In the genomic region with DNA sequence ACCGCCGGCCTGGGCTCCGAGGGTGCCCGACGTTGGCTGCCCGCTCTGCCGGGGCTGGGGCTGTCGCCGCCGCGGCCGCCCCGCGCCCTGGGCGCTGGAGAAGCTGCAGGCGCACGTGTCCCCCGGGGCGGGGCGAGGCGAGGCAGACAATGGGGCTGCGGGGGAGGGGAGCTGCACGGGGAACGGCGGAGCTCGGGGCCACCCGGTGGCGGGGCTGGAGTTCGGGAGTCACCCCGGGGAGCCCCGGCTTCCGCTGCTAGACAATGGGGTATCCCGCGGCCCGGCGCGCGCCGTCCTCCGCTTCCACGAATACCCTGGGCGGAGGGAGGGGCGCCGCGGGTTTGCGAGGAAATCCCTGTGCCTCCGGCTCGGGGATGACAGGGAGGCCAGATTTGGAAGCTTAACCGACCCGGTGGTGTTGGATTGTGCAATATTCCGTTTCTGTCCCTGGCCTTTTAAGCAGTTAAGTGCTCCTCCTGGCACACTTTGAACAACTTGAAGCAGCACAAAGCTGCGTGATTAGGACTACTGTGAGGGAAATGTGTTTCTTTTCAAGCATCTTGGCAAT, we compare ENCODE assay signal across 8 mouse cellular contexts. TPM values are rescaled to one million over a fixed set of nuclear protein-coding genes. Genes with fewer than 3 reads are reported as not detected.
DNase-seq lines count a peak whose midpoint lies in the region; ATAC-seq and TF ChIP-seq lines count a peak whose summit lies in the region.

No protein-coding gene starts in this region.

- peak overlapping the region; percentile 91 for H3K9ac ChIP-seq in hindbrain, embryonic 11.5 days (ENCODE audit: low read depth, low read length)
- H3K9ac ChIP-seq in midbrain, embryonic 14.5 days (replicated peaks; ENCODE audit: low read length): peak overlapping the region; percentile 95
- peak overlapping the region; percentile 81 for H3K9ac ChIP-seq in stomach, postnatal 0 days (ENCODE audit: low read length)

- peak overlapping the region; percentile 100 for H3K4me3 ChIP-seq in hindbrain, embryonic 11.5 days (ENCODE audit: low read depth, low read length)
- H3K4me3 ChIP-seq in midbrain, embryonic 14.5 days (replicated peaks; ENCODE audit: low read depth, low read length): peak overlapping the region; percentile 99
- peak overlapping the region; percentile 94 for H3K4me3 ChIP-seq in stomach, postnatal 0 days (ENCODE audit: low read depth, low read length)

- no peak for TF ChIP-seq EP300 in stomach, postnatal 0 days (optimal IDR thresholded peaks at IDR 0.05)

- H3K27me3 ChIP-seq in hindbrain, embryonic 11.5 days (ENCODE audit: control insufficient read depth, insufficient read depth, low read length): no peaks in the 10 kb centered on the region
- H3K27me3 ChIP-seq in midbrain, embryonic 14.5 days (ENCODE audit: control insufficient read depth, insufficient read depth, low read length): no peaks in the 10 kb centered on the region
- no peaks in the 10 kb centered on the region for H3K27me3 ChIP-seq in stomach, postnatal 0 days (ENCODE audit: control insufficient read depth, insufficient read depth, low read length)

- WGBS in hindbrain, embryonic 11.5 days: 0% methylated on average over 24 of the region's 52 CpGs
- under 1% methylated on average over 44 of the region's 52 CpGs for WGBS in midbrain, embryonic 14.5 days
- WGBS in stomach, postnatal 0 days: under 1% methylated on average over 34 of the region's 52 CpGs

- peak; percentile 82 for DNase-seq in left cerebral cortex, adult 11 months (ENCODE audit: low spot score)
- DNase-seq in left cerebral cortex, postnatal 4 days: no peak
- peak; percentile 90 for DNase-seq in cerebellum, adult 11-12 months
- DNase-seq in hindbrain, embryonic 11.5 days (ENCODE audit: low spot score): peak; percentile 88
- peak; percentile 82 to 88 for DNase-seq in left cerebral cortex, postnatal 36 days (ENCODE audit: low spot score in 2 of 2)
- no peak for DNase-seq in midbrain, embryonic 14.5 days
- no peak for DNase-seq in stomach, postnatal 0 days (ENCODE audit: low spot score)

- H3K27ac ChIP-seq in hindbrain, embryonic 11.5 days (ENCODE audit: low read depth, low read length): peak overlapping the region; percentile 99
- peak overlapping the region; percentile 100 for H3K27ac ChIP-seq in midbrain, embryonic 14.5 days (replicated peaks; ENCODE audit: low read depth, low read length)
- H3K27ac ChIP-seq in stomach, postnatal 0 days (replicated peaks): peak overlapping the region; percentile 99

- no peaks in the 10 kb centered on the region for H3K36me3 ChIP-seq in hindbrain, embryonic 11.5 days (ENCODE audit: control insufficient read depth, insufficient read depth, low read length)
- peaks cover 11% of the 10 kb centered on the region for H3K36me3 ChIP-seq in midbrain, embryonic 14.5 days (ENCODE audit: control insufficient read depth, insufficient read depth, low read length)
- peaks cover 2% of the 10 kb centered on the region; the same call in 1 of the 2 replicates for H3K36me3 ChIP-seq in stomach, postnatal 0 days (ENCODE audit: control insufficient read depth, insufficient read depth, low read length)

- no peaks in the 10 kb centered on the region for H3K4me1 ChIP-seq in hindbrain, embryonic 11.5 days (replicated peaks; ENCODE audit: control insufficient read depth, insufficient read depth, low read length)
- peaks cover 19% of the 10 kb centered on the region for H3K4me1 ChIP-seq in midbrain, embryonic 14.5 days (ENCODE audit: control insufficient read depth, insufficient read depth, low read length)
- H3K4me1 ChIP-seq in stomach, postnatal 0 days (replicated peaks; ENCODE audit: control insufficient read depth, insufficient read depth): 0 out of 2 replicates have a peak, but pooled peaks cover 2% of the 10 kb centered on the region

- no peak; the same call in 1 of the 2 replicates for TF ChIP-seq CTCF in stomach, postnatal 0 days (IDR thresholded peaks at IDR 0.05; ENCODE audit: low read depth)

- H3K4me2 ChIP-seq in hindbrain, embryonic 11.5 days (replicated peaks; ENCODE audit: low read depth, low read length): peak overlapping the region; percentile 62
- peak overlapping the region; percentile 69 for H3K4me2 ChIP-seq in midbrain, embryonic 14.5 days (ENCODE audit: low read length)
- peak overlapping the region; percentile 60 for H3K4me2 ChIP-seq in stomach, postnatal 0 days (replicated peaks; ENCODE audit: low read depth)

- ATAC-seq in frontal cortex, adult (ENCODE audit: low TSS enrichment): peak; percentile 45
- ATAC-seq in hindbrain, embryonic 11.5 days (ENCODE audit: low FRiP score): no peak
- ATAC-seq in midbrain, embryonic 14.5 days (ENCODE audit: low FRiP score, low TSS enrichment): no peak
- no peak; the same call in 1 of the 2 replicates for ATAC-seq in stomach, postnatal 0 days (ENCODE audit: low FRiP score, low TSS enrichment)

- H3K9me3 ChIP-seq in hindbrain, embryonic 11.5 days (ENCODE audit: control insufficient read depth, low read length): no peaks in the 10 kb centered on the region
- no peaks in the 10 kb centered on the region for H3K9me3 ChIP-seq in midbrain, embryonic 14.5 days (ENCODE audit: control insufficient read depth, low read length)
- no peaks in the 10 kb centered on the region for H3K9me3 ChIP-seq in stomach, postnatal 0 days (ENCODE audit: control insufficient read depth, low read length)

- intact Hi-C loops in left cerebral cortex, postnatal 4 days (cut with DNase I): loop anchor here (5.0 kb wide), 2 partner anchors 39 to 41 kb away; no protein-coding TSS in a partner anchor
- intact Hi-C loops in left cerebral cortex, postnatal 36 days (cut with DNase I): no loop called here

RNA-seq across cellular contexts. Expression of gene Syncrip, which starts 0.5 kb away (rescaled TPM):
- 100 to 1,000 TPM; 135 to 153 TPM for total RNA-seq in left cerebral cortex, postnatal 4 days (2021)
- 137 and 140 TPM in 2 replicates for polyA plus RNA-seq in hindbrain, embryonic 11.5 days (2014; fragmentation: Nextera tagmentation; extraction: Ambion mirVana)
- total RNA-seq in left cerebral cortex, postnatal 36 days (2021): 10 to 100 TPM; 58.2 to 67.8 TPM
- polyA plus RNA-seq in midbrain, embryonic 14.5 days (2014; fragmentation: Nextera tagmentation; extraction: Ambion mirVana): 85.3 and 117 TPM in 2 replicates
- 38.8 and 51.7 TPM in 2 replicates for polyA plus RNA-seq in stomach, postnatal 0 days (2015; fragmentation: Nextera tagmentation; extraction: Ambion mirVana)

RNA-seq across cellular contexts. Expression of gene Gm20537, which starts 26.5 kb away (rescaled TPM):
- total RNA-seq in left cerebral cortex, postnatal 4 days (2021): 1 to 10 TPM; 2.0 to 2.3 TPM
- polyA plus RNA-seq in hindbrain, embryonic 11.5 days (2014; fragmentation: Nextera tagmentation; extraction: Ambion mirVana): 0.36 and 0.99 TPM in 2 replicates
- under 1 TPM in 1 of 2 experiments, not detected in 1; 0.86 TPM for total RNA-seq in left cerebral cortex, postnatal 36 days (2021)
- polyA plus RNA-seq in midbrain, embryonic 14.5 days (2014; fragmentation: Nextera tagmentation; extraction: Ambion mirVana): 1.3 TPM in 1 of 2 replicates, not detected in the other
- not detected in 2 replicates for polyA plus RNA-seq in stomach, postnatal 0 days (2015; fragmentation: Nextera tagmentation; extraction: Ambion mirVana)

RNA-seq across cellular contexts. Expression of gene Snx14, which starts 44.2 kb away (rescaled TPM):
- 10 to 100 TPM; 44.2 to 44.3 TPM for total RNA-seq in left cerebral cortex, postnatal 4 days (2021)
- 19.2 and 22.4 TPM in 2 replicates for polyA plus RNA-seq in hindbrain, embryonic 11.5 days (2014; fragmentation: Nextera tagmentation; extraction: Ambion mirVana)
- total RNA-seq in left cerebral cortex, postnatal 36 days (2021): 10 to 100 TPM; 47.2 to 59.6 TPM
- polyA plus RNA-seq in midbrain, embryonic 14.5 days (2014; fragmentation: Nextera tagmentation; extraction: Ambion mirVana): 24.2 and 31.8 TPM in 2 replicates
- polyA plus RNA-seq in stomach, postnatal 0 days (2015; fragmentation: Nextera tagmentation; extraction: Ambion mirVana): 18.2 and 19.8 TPM in 2 replicates

Comparison
In these comparisons a context has a peak if more than half of its experiments do, and no peak if none do; other contexts are left out.
1. DNase-seq: peak in left cerebral cortex, adult 11 months (single experiment), cerebellum, adult 11-12 months (single experiment), hindbrain, embryonic 11.5 days (single experiment) and left cerebral cortex, postnatal 36 days (2 of 2); none in left cerebral cortex, postnatal 4 days (single experiment), midbrain, embryonic 14.5 days (single experiment) and stomach, postnatal 0 days (single experiment).
2. Peak in every context shown above with its lines, with median percentiles within 50 percentile points of each other: H3K27ac ChIP-seq, H3K4me2 ChIP-seq, H3K4me3 ChIP-seq and H3K9ac ChIP-seq.